Mouse (Mus musculus) liver, embryonic 11.5 days (tissue): ENCODE data around the gene Snx1. TPM values are rescaled to one million over a fixed set of nuclear protein-coding genes. Genes with fewer than 3 reads are reported as not detected.
A peak's percentile ranks its signal among the peaks of the same experiment; 100 is the strongest.

Source experiments
- ATAC-seq: fragments of 200-750 bp; cut with Nextera tagmentation; replicated peaks from 2 replicates; pipeline ENCODE4 v1.8.0; 2017; ENCODE audit warnings: moderate number of reproducible peaks, mild to moderate bottlenecking, moderate TSS enrichment, moderate library complexity; ENCODE audit not compliant: low FRiP score
- DNase-seq: peaks from one replicate; pipeline ENCODE4 v3.0.0-alpha.2; 2017; ENCODE audit warnings: low spot score
- H3K27ac ChIP-seq: fragments of 300-500 bp; sonication (generic); 2 replicates; pipeline ENCODE4 v1.5.1; 2014; ENCODE audit warnings: mild to moderate bottlenecking, low read depth, low read length, control low read depth
- H3K27me3 ChIP-seq: fragments of 300-500 bp; sonication (generic); replicated peaks from 2 replicates; pipeline ENCODE4 v1.6.1; 2014; ENCODE audit warnings: low read length, mixed read lengths; ENCODE audit not compliant: control insufficient read depth, insufficient read depth
- H3K36me3 ChIP-seq: fragments of 300-500 bp; sonication (generic); 2 replicates; pipeline ENCODE4 v1.6.1; 2014; ENCODE audit warnings: mild to moderate bottlenecking, low read length, moderate library complexity, mixed read lengths; ENCODE audit not compliant: control insufficient read depth, insufficient read depth
- H3K4me1 ChIP-seq: fragments of 300-500 bp; sonication (generic); replicated peaks from 2 replicates; pipeline ENCODE4 v1.6.1; 2014; ENCODE audit warnings: low read length, mixed read lengths; ENCODE audit not compliant: control insufficient read depth, insufficient read depth
- H3K4me2 ChIP-seq: fragments of 300-500 bp; sonication (generic); 2 replicates; pipeline ENCODE4 v1.6.1; 2014; ENCODE audit warnings: mild to moderate bottlenecking, control low read depth, moderate library complexity
- H3K4me3 ChIP-seq: fragments of 300-500 bp; sonication (generic); 2 replicates; pipeline ENCODE4 v1.5.1; 2014; ENCODE audit warnings: low read depth, low read length, control low read depth
- H3K9ac ChIP-seq: fragments of 300-500 bp; sonication (generic); 2 replicates; pipeline ENCODE4 v1.6.1; 2014; ENCODE audit warnings: low read depth, low read length, control low read depth
- H3K9me3 ChIP-seq: fragments of 300-500 bp; sonication (generic); 2 replicates; pipeline ENCODE4 v1.6.1; 2016; ENCODE audit warnings: low read length, inconsistent platforms, mixed read lengths; ENCODE audit not compliant: control insufficient read depth
- WGBS: fragments of 180-500 bp; shearing (Covaris S2); extraction: QIAGEN DNeasy Blood & Tissue Kit; methylation state at CpG from one replicate; pipeline ENCODE4 v1.1.7; 2014; 5-methylcytosine and 5-hydroxymethylcytosine counted together
- polyA plus RNA-seq: library from polyadenylated mRNA; unstranded; fragments of >200 nt; fragmentation: Nextera tagmentation; extraction: Ambion mirVana; gene quantifications from 2 replicates; pipeline ENCODE4 v1.2.1, GENCODE M21; 2014

The Snx1 gene
- polyA plus RNA-seq, 1 experiment from 2014 or later = 129 TPM

DNA sequence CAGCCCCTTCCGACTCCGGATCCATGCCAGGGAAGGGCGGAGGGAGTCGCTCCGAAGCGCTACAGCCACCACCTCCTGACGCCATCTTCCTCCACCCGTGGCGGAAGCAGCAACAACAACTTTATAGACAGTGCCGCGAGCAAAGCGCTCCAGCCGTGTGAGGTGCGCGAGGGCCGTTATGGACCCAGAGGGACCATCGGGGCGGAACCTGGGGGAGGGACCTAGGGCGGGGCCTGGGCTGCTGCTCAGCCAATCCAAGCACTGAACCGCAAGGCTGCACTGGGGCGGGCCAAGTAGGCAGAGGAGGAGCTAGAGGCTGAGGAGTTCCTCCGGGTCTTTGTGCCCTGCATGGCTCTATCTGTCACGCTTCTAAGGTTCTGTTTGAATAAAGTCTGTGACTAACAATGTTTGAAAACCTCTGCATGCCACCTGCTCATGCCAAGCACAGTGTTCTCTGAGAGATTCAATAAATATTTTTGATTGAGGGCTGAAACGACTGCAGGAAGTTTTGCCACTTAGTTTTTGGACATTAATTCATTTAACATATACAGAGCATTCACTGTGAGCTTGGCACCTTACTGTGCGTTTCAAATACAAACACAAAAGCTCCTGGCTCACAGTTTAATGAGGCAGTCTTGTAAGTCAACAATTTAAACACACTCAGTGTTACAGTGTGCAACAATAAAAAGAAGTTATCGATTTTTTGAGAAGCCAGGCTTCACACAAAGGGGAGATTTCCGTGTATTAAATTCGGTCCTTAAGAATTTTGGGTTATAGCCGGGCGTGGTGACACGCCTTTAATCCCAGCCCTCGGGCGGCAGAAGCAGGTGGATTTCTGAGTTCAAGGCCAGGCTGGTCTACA lies 1.5 kb downstream of the Snx1 start:
- DNase-seq (peak; percentile 99), ATAC-seq (peak; percentile 94)
- Histone ChIP-seq H3K27me3 (no peaks in the 10 kb centered on the region), H3K36me3 (no peaks in the 10 kb centered on the region; the same call in none of the 2 replicates), H3K27ac (peak overlapping the region; percentile 95), H3K4me3 (peak overlapping the region; percentile 89), H3K9me3 (no peaks in the 10 kb centered on the region), H3K4me2 (peak overlapping the region; percentile 95), H3K4me1 (peaks cover 43% of the 10 kb centered on the region), H3K9ac (peak overlapping the region; percentile 89)
- WGBS = 13% methylated on average over 33 of the region's 33 CpGs

- Histone ChIP-seq H3K4me3 (peak overlapping the region; percentile 89), H3K4me1 (peaks cover 44% of the 10 kb centered on the region), H3K4me2 (peak overlapping the region; percentile 95), H3K27ac (peak overlapping the region; percentile 91), H3K9me3 (no peaks in the 10 kb centered on the region), H3K9ac (peak overlapping the region; percentile 89), H3K27me3 (no peaks in the 10 kb centered on the region), H3K36me3 (no peaks in the 10 kb centered on the region; the same call in 1 of the 2 replicates)
- ATAC-seq (peak; percentile 33; the same call in 1 of the 2 replicates), DNase-seq (no peak)
- under 1% methylated on average over 12 of the region's 12 CpGs for WGBS
These were observed 2.3 kb downstream of the Snx1 start for GRCm38 (mm10) chr9:66124111-66124531.

GRCm38 (mm10) chr9:66123648-66124047 lies 2.7 kb downstream of the Snx1 start:
- Histone ChIP-seq H3K4me1 (peaks cover 44% of the 10 kb centered on the region), H3K27ac (peak overlapping the region; percentile 91; the same call in 1 of the 2 replicates), H3K4me3 (peak overlapping the region; percentile 89), H3K36me3 (no peaks in the 10 kb centered on the region; the same call in 1 of the 2 replicates), H3K9ac (peak overlapping the region; percentile 89), H3K9me3 (no peaks in the 10 kb centered on the region), H3K27me3 (no peaks in the 10 kb centered on the region), H3K4me2 (peak overlapping the region; percentile 95)
- WGBS = 8% methylated on average over 5 of the region's 5 CpGs
- DNase-seq (no peak), ATAC-seq (no peak)

DNA sequence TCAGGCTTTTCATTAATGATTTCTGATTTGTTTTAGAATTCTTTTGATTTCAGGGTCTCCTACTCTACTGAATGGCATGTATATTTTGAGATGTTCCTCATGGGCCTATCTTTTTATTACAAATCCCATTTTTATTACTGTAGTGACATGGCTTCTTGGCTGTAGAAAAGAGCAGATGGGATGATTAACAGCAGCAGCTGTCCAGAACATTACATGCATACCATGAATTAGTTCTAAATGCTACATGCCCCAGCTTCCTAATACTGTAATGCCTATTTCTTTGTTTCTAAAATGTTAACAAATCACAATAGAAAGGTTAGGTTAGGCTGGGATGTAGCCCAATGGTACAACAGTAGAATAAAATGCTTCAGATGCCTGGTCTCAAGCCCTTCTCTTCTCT lies 5.0 kb downstream of the Snx1 start:
- Histone ChIP-seq H3K27ac (no peak overlapping the region), H3K9me3 (no peaks in the 10 kb centered on the region), H3K4me1 (peaks cover 40% of the 10 kb centered on the region), H3K4me3 (no peak overlapping the region), H3K36me3 (no peaks in the 10 kb centered on the region; the same call in 1 of the 2 replicates), H3K4me2 (peak overlapping the region; percentile 5; the same call in 1 of the 2 replicates), H3K9ac (no peak overlapping the region), H3K27me3 (no peaks in the 10 kb centered on the region)
- DNase-seq = no peak
- ATAC-seq = no peak

DNA sequence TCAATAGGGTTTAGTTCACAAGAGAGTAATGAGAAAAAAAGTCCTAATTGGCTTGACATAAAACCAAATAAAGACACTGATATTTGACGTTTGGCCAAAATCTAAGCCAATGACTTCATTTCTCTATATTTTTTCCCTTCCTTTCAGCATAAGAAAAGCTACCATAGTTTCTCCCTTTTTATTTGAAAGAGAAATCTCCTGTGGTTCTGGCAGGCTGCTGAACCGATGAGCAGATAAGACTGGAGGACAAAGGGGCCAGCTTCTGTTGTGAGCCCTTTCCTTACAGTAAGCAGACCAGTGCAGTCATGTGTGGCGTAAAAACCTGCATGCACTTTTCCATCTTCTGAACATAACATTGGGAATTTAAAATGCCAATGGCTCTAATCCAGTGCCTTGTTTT lies 5.4 kb downstream of the Snx1 start:
- 66% methylated on average over 3 of the region's 3 CpGs for WGBS
- H3K27me3 ChIP-seq = no peaks in the 10 kb centered on the region
- H3K4me1 ChIP-seq = peaks cover 40% of the 10 kb centered on the region
- no peak for DNase-seq
- no peak overlapping the region for H3K27ac ChIP-seq
- no peak overlapping the region for H3K9ac ChIP-seq
- no peak overlapping the region for H3K4me3 ChIP-seq
- no peaks in the 10 kb centered on the region for H3K9me3 ChIP-seq
- H3K4me2 ChIP-seq = no peak overlapping the region
- H3K36me3 ChIP-seq = no peaks in the 10 kb centered on the region; the same call in 1 of the 2 replicates
- no peak for ATAC-seq

GRCm38 (mm10) chr9:66120106-66120505 lies 6.3 kb downstream of the Snx1 start:
- WGBS = 61% methylated on average over 4 of the region's 4 CpGs
- no peak for DNase-seq
- Histone ChIP-seq H3K27ac (peak overlapping the region; percentile 54; the same call in 1 of the 2 replicates), H3K27me3 (no peaks in the 10 kb centered on the region), H3K4me2 (peak overlapping the region; percentile 36; the same call in 1 of the 2 replicates), H3K4me3 (no peak overlapping the region), H3K36me3 (no peaks in the 10 kb centered on the region; the same call in 1 of the 2 replicates), H3K4me1 (peaks cover 32% of the 10 kb centered on the region), H3K9ac (no peak overlapping the region; the same call in 1 of the 2 replicates), H3K9me3 (no peaks in the 10 kb centered on the region)
- peak; percentile 52 for ATAC-seq

DNA sequence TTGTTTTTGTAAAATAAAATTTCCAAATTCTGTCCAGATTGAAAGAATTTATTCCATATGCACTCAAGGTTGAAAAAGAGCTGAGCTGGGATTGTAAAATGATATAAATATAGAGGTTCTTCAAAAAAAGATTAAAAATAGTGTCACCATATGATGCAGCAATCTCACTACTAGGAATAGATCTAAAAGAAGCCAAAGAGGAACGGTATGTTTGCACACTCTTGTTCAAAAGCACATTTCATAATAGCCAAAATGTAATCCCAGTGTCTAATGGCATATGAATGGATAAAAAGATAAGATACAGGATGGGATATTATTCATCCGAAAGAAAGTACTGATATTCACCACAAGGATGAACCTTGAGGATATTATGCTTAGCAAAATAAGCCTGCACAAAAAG lies 6.9 kb downstream of the Snx1 start:
- Histone ChIP-seq H3K4me1 (peaks cover 30% of the 10 kb centered on the region), H3K9me3 (no peaks in the 10 kb centered on the region), H3K27me3 (no peaks in the 10 kb centered on the region), H3K36me3 (peaks cover 3% of the 10 kb centered on the region; the same call in 1 of the 2 replicates), H3K4me3 (no peak overlapping the region), H3K9ac (no peak overlapping the region), H3K27ac (peak overlapping the region; percentile 54; the same call in 1 of the 2 replicates), H3K4me2 (peak overlapping the region; percentile 36; the same call in 1 of the 2 replicates)
- ATAC-seq (no peak), DNase-seq (no peak)
- 80% methylated on average over 2 of the region's 2 CpGs for WGBS

DNA sequence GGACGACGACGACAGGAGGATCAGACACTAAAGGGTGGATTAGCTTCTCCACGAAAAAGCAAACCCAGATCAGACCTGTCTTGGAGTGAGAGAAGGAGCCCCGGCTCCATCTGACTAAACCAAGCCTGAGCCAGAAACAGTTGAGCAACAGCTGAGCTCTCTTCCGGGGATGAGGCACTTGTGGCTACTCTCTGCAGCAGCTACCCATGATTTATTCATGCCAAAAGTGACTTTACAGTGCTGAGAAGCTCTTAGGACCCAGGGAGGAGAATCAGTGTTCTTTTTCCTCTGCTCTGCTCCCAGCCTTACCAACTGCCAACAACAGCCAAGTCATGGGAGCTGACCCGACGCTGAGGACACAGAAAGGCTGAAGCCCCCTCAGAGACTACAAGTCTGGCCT lies 9.5 kb downstream of the Snx1 start:
- Histone ChIP-seq H3K27ac (no peak overlapping the region), H3K4me3 (no peak overlapping the region), H3K9me3 (no peaks in the 10 kb centered on the region), H3K9ac (no peak overlapping the region), H3K4me1 (peaks cover 13% of the 10 kb centered on the region), H3K4me2 (no peak overlapping the region), H3K36me3 (peaks cover 4% of the 10 kb centered on the region; the same call in 1 of the 2 replicates), H3K27me3 (no peaks in the 10 kb centered on the region)
- DNase-seq = no peak
- whole genome bisulfite sequencing = 76% methylated on average over 8 of the region's 8 CpGs
- ATAC-seq = no peak
